Mouse (Mus musculus) thymus, adult 2 months (tissue): ENCODE results near the gene Peli2. TPM values are rescaled to one million over a fixed set of nuclear protein-coding genes. Genes with fewer than 3 reads are reported as not detected.

ENCODE experiments used
- DNase-seq: peaks from one replicate; pipeline ENCODE4 v3.0.0; 2021
- H3K27ac ChIP-seq: fragments of 200-500 bp; 2 replicates; pipeline ENCODE4 v1.5.1; 2012; ENCODE audit warnings: low read length, control low read depth; ENCODE audit not compliant: control insufficient read depth, insufficient read depth
- H3K27me3 ChIP-seq: fragments of 200-500 bp; 2 replicates; pipeline ENCODE4 v1.6.1; 2012; ENCODE audit warnings: mild to moderate bottlenecking, low read length, moderate library complexity, mixed read lengths; ENCODE audit not compliant: control insufficient read depth, insufficient read depth
- H3K36me3 ChIP-seq: fragments of 200-500 bp; 2 replicates; pipeline ENCODE4 v1.6.1; 2012; ENCODE audit warnings: mild to moderate bottlenecking, low read length, moderate library complexity; ENCODE audit not compliant: control insufficient read depth, insufficient read depth
- H3K4me1 ChIP-seq: fragments of 200-500 bp; replicated peaks from 2 replicates; pipeline ENCODE4 v1.6.1; 2012; ENCODE audit warnings: low read length; ENCODE audit not compliant: control insufficient read depth, insufficient read depth
- H3K4me3 ChIP-seq: fragments of 200-500 bp; 2 replicates; pipeline ENCODE4 v1.5.1; 2012; ENCODE audit warnings: mild to moderate bottlenecking, low read length, control low read depth, moderate library complexity; ENCODE audit not compliant: control insufficient read depth, insufficient read depth
- CTCF ChIP-seq: fragments of 200-500 bp; IDR thresholded peaks from 2 replicates; pipeline ENCODE4 v1.5.1; 2012; ENCODE audit warnings: mild to moderate bottlenecking, control low read depth, low read length, moderate library complexity, borderline replicate concordance; ENCODE audit not compliant: control insufficient read depth, poor library complexity, insufficient read depth; ENCODE audit errors: extremely low read depth
- POLR2A ChIP-seq: fragments of 200-500 bp; IDR thresholded peaks from 2 replicates; pipeline ENCODE4 v1.6.1; 2012; ENCODE audit warnings: mild to moderate bottlenecking, low read length, control low read depth, moderate library complexity; ENCODE audit not compliant: control insufficient read depth, poor library complexity, insufficient read depth; ENCODE audit errors: extremely low read depth
- WGBS: fragments of 180-500 bp; shearing (Covaris S2); methylation state at CpG from one replicate; pipeline ENCODE4 v1.1.7; 2018; 5-methylcytosine and 5-hydroxymethylcytosine counted together
- polyA plus RNA-seq: library from polyadenylated mRNA; depleted of rRNA; stranded (reverse); fragments of >200 nt; gene quantifications from 2 replicates; pipeline ENCODE4 v1.2.3, GENCODE M21; 2012

The Peli2 gene
- polyA plus RNA-seq, 1 experiment: 2.8 TPM

DNA sequence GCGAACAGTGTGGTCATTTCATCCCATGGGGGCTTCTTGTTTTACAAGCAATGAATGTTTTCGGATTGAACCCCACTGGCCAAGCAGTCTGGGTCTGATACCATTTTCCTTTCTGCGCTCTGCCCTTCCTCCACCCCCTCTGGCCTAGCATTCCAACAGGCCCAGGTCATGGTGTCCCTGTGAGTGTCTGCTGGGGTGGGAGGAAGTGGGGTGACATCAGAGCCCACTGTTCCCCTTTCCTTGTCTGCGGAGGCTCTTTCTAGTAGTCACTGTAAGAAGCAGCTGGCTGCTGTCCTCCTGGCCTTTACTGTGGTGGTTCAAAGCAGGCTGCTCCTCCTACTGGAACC lies 10.9 kb downstream of the Peli2 start:
- H3K27me3 ChIP-seq: no peaks in the 10 kb centered on the region
- no peak overlapping the region for H3K4me3 ChIP-seq
- peaks cover 23% of the 10 kb centered on the region for H3K4me1 ChIP-seq
- WGBS: 61% methylated on average over 4 of the region's 4 CpGs
- TF ChIP-seq CTCF (no peak), POLR2A (no peak)
- no peak for DNase-seq
- H3K36me3 ChIP-seq: no peaks in the 10 kb centered on the region
- H3K27ac ChIP-seq: no peak overlapping the region

DNA sequence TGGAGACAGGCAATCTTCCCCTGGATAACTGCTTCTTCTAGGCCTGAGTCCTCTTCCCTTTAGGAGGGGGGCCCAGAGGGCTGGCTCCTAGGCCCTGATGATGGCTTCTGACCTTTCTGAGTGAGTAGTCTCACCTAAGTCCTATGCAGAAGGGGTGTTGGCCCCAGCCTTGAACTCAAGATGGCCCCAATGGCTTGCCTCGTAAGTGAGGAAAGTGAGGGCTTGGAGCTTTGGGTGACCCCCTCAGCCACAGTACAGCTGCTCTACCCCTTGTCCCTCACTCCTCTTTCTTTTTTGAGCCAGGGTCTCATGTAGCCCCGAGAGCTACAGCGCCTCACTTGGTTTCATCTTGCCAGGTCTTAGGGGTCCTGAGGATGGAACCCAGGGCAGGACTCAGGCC lies 11.6 kb downstream of the Peli2 start:
- WGBS: 92% methylated on average over 3 of the region's 3 CpGs
- TF ChIP-seq CTCF (no peak), POLR2A (no peak)

DNA sequence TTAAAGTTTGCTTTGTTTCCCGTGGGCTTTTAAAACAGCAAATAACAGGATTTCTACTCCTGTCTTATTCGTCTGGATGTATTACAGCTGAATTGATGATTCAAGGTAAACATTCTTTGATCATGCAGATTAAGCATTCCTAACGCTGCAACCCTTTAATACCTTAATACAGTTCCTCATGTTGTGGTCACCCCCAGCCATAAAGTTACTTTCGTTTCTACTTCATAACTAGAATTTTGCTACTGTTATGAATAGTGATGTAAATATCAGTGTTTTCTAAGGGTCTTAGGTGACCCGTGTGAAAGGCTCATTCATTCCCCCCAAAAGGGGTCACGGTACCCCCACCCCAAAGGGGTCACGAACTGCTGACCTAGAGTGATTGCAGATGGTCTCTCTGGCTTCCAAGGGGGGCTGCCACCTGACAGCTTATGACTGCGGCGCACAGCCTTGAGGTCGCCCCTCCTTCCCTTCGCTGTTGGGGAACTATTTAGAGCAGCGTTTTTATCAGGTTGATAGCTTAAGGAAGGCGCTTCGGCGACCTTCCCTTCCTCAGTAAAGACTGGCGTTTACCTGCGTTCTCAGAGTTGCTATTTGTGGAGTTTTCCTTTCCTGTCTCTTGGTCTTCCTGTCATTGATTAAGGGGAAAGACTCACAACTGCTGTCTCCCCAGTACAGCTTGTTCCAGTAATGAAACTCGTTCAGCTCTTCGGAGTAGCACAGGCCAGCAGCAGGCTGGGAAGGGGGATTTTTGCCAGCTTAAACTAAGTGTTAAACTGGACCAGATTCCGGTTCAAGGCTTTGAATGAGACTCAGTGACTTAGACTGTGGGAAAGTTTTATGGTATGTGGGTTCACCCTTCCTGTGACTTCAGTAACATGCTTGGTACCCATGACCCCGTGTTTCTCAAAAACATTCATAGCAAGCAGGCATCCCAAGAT lies 12.5 kb downstream of the Peli2 start:
- DNase-seq: no peak
- TF ChIP-seq POLR2A (no peak), CTCF (no peak)
- Histone ChIP-seq H3K36me3 (no peaks in the 10 kb centered on the region), H3K27me3 (no peaks in the 10 kb centered on the region), H3K4me3 (peak overlapping the region; percentile 51), H3K27ac (no peak overlapping the region), H3K4me1 (peaks cover 23% of the 10 kb centered on the region)
- 8% methylated on average over 21 of the region's 21 CpGs for WGBS

More for the DNA sequence above, 11.6 kb downstream of the Peli2 start:
- no peak overlapping the region for H3K4me3 ChIP-seq
- DNase-seq: no peak
- H3K4me1 ChIP-seq: peaks cover 23% of the 10 kb centered on the region
- no peaks in the 10 kb centered on the region for H3K36me3 ChIP-seq
- no peak overlapping the region for H3K27ac ChIP-seq
- no peaks in the 10 kb centered on the region for H3K27me3 ChIP-seq

DNA sequence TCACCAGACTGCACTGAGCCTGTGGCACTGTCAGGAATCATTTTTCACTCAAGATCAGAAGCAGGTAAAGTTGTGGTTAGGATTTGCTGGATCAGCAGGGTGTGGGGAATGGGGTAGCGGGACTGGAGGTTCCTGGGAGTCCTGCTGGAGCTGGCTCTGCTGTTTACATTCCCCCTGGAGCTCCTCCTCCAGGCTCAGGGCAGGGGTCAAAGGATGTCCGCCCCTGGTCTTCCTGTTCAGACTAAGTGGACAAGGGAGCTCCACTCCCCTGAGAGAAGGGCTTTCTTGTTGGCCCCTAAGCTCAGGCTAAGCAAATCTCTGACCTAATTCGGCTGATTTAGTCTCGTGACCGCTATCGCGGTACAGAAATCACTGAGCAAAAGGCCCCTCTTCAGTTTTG lies 13.7 kb downstream of the Peli2 start:
- TF ChIP-seq CTCF (no peak), POLR2A (no peak)
- no peak for DNase-seq
- no peak overlapping the region for H3K4me3 ChIP-seq
- WGBS: 88% methylated on average over 7 of the region's 7 CpGs
- H3K36me3 ChIP-seq: no peaks in the 10 kb centered on the region
- H3K27ac ChIP-seq: no peak overlapping the region
- peaks cover 23% of the 10 kb centered on the region for H3K4me1 ChIP-seq
- H3K27me3 ChIP-seq: no peaks in the 10 kb centered on the region

DNA sequence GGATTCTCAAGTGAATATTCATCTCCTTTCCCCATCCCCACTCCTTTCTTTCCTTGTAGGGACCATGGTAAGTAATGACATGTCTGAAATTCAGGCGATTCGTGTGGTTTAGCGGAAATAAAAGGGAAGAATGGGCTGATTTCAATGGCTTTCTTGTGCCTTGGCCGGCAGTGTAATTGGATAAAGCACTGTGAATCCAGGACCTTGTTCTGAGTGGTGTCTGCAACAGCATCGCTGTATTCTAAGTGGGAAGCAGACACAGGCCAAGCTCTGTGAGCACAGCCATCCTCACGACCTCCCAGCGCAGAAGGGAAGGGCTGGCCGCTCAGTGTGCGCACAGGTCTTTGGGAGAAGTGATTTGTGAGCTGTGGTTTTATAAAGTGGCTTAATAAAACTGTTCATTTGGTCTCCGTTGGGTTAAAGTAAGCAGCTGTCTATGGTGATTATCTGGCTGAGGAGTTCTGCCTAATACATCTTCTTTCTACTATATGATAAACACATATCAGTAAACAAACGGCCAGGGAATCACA lies 15.3 kb downstream of the Peli2 start:
- no peak overlapping the region for H3K27ac ChIP-seq
- DNase-seq: no peak
- no peak overlapping the region for H3K4me3 ChIP-seq
- TF ChIP-seq POLR2A: no peak
- no peak for TF ChIP-seq CTCF
- H3K36me3 ChIP-seq: no peaks in the 10 kb centered on the region
- H3K4me1 ChIP-seq: peaks cover 23% of the 10 kb centered on the region
- 95% methylated on average over 11 of the region's 11 CpGs for WGBS
- H3K27me3 ChIP-seq: no peaks in the 10 kb centered on the region

DNA sequence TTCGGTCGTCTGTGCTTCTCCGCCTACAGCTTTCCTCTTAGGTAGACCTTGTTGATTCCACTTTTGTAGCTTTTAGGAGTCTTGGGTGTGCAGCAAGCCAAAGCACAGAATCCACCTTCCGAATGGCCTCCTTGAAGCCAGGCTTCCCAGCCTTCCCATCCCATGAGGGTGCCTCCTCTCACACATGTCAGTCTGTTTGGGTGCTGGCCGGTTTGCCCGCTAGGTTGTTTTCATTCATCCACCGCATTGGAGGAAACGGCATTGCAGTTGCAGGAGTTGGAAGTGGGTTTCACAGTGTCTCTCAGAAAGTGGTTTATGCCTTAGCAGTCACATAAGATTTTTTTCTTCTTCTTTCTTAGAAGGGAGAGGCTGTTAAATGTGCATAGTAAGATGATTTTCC lies 17.1 kb downstream of the Peli2 start:
- no peak for DNase-seq
- TF ChIP-seq POLR2A: no peak
- no peak for TF ChIP-seq CTCF
- WGBS: 42% methylated on average over 8 of the region's 8 CpGs
- Histone ChIP-seq H3K36me3 (no peaks in the 10 kb centered on the region), H3K4me1 (peaks cover 8% of the 10 kb centered on the region), H3K4me3 (no peak overlapping the region), H3K27me3 (no peaks in the 10 kb centered on the region), H3K27ac (no peak overlapping the region)
